Mouse (Mus musculus) forebrain, postnatal 0 days (tissue): ENCODE measurements around the gene Fermt2. TPM values are rescaled to one million over a fixed set of nuclear protein-coding genes. Genes with fewer than 3 reads are reported as not detected.

Experiments used
- ATAC-seq: fragments of 200-750 bp; cut with Nextera tagmentation; 2 replicates; pipeline ENCODE4 v1.8.0; 2017; ENCODE audit warnings: mild to moderate bottlenecking, moderate library complexity
- DNase-seq: peaks from one replicate; pipeline ENCODE4 v3.0.0-alpha.2; 2015
- H3K27ac ChIP-seq: fragments of 300-500 bp; sonication (generic); 2 replicates; pipeline ENCODE4 v1.5.1; 2014; ENCODE audit warnings: low read depth, mild to moderate bottlenecking, antibody characterized with exemption, low read length, moderate library complexity, mixed read lengths
- H3K27me3 ChIP-seq: fragments of 300-500 bp; sonication (generic); 2 replicates; pipeline ENCODE4 v1.6.1; 2014; ENCODE audit warnings: mild to moderate bottlenecking, low read length, mixed read lengths; ENCODE audit not compliant: insufficient read depth
- H3K36me3 ChIP-seq: fragments of 300-500 bp; sonication (generic); 2 replicates; pipeline ENCODE4 v1.6.1; 2014; ENCODE audit warnings: mild to moderate bottlenecking, moderate library complexity; ENCODE audit not compliant: insufficient read depth
- H3K4me1 ChIP-seq: fragments of 300-500 bp; sonication (generic); 2 replicates; pipeline ENCODE4 v1.6.1; 2014; ENCODE audit warnings: antibody characterized with exemption; ENCODE audit not compliant: insufficient read depth
- H3K4me2 ChIP-seq: fragments of 300-500 bp; sonication (generic); 2 replicates; pipeline ENCODE4 v1.6.1; 2014; ENCODE audit warnings: low read depth, mild to moderate bottlenecking, moderate library complexity
- H3K4me3 ChIP-seq: fragments of 300-500 bp; sonication (generic); 2 replicates; pipeline ENCODE4 v1.5.1; 2014; ENCODE audit warnings: low read depth, low read length, mixed read lengths
- H3K9ac ChIP-seq: fragments of 300-500 bp; sonication (generic); 2 replicates; pipeline ENCODE4 v1.6.1; 2014; ENCODE audit warnings: mild to moderate bottlenecking
- H3K9me3 ChIP-seq: fragments of 300-500 bp; sonication (generic); 2 replicates; pipeline ENCODE4 v1.6.1; 2016; ENCODE audit warnings: low read length
- CTCF ChIP-seq: sonication (generic); IDR thresholded peaks from 2 replicates; pipeline ENCODE4 v1.5.1; 2016; ENCODE audit warnings: antibody characterized with exemption, control low read depth, low read depth
- WGBS: fragments of 180-500 bp; shearing (Covaris S2); extraction: QIAGEN DNeasy Blood & Tissue Kit; methylation state at CpG from one replicate; pipeline ENCODE4 v1.1.7; 2014; 5-methylcytosine and 5-hydroxymethylcytosine counted together
- polyA plus RNA-seq: library from polyadenylated mRNA; unstranded; fragments of >200 nt; fragmentation: Nextera tagmentation; extraction: Ambion mirVana; gene quantifications from 2 replicates; pipeline ENCODE4 v1.2.1, GENCODE M21; 2015
- total RNA-seq: library from RNA; depleted of rRNA; stranded (reverse); fragments of >200 nt; gene quantifications from 2 replicates; pipeline ENCODE4 v1.2.3, GENCODE M21; 2014

The Fermt2 gene
- total and polyA plus RNA-seq, 2 experiments from 2014 or later: 29.5 to 61.5 TPM

GRCm38 (mm10) chr14:45464036-45465035 is 65.6 kb downstream of the Fermt2 start:
- H3K9me3 ChIP-seq: no peaks in the 10 kb centered on the region

GRCm38 (mm10) chr14:45463599-45463998 is 66.3 kb downstream of the Fermt2 start:
- Histone ChIP-seq H3K4me2 (no peak overlapping the region), H3K4me1 (no peaks in the 10 kb centered on the region), H3K27ac (0 out of 2 replicates have a peak overlapping the region, but pooled peaks have one; percentile 48), H3K9me3 (no peaks in the 10 kb centered on the region), H3K36me3 (peaks cover 58% of the 10 kb centered on the region), H3K27me3 (no peaks in the 10 kb centered on the region), H3K9ac (no peak overlapping the region), H3K4me3 (no peak overlapping the region)
- 29% methylated on average over 10 of the region's 10 CpGs for WGBS
- TF ChIP-seq CTCF: no peak
- ATAC-seq (no peak), DNase-seq (no peak)

More at GRCm38 (mm10) chr14:45464036-45465035, 65.6 kb downstream of the Fermt2 start:
- WGBS: 76% methylated on average over 19 of the region's 19 CpGs
- Histone ChIP-seq H3K27ac (no peak overlapping the region), H3K27me3 (no peaks in the 10 kb centered on the region), H3K36me3 (peaks cover 62% of the 10 kb centered on the region), H3K9ac (no peak overlapping the region), H3K4me2 (no peak overlapping the region), H3K4me1 (no peaks in the 10 kb centered on the region), H3K4me3 (no peak overlapping the region)
- no peak for DNase-seq
- TF ChIP-seq CTCF: no peak
- no peak for ATAC-seq

GRCm38 (mm10) chr14:45462875-45463475 is 66.9 kb downstream of the Fermt2 start:
- Histone ChIP-seq H3K4me3 (no peak overlapping the region), H3K36me3 (peaks cover 58% of the 10 kb centered on the region), H3K27me3 (no peaks in the 10 kb centered on the region), H3K9me3 (no peaks in the 10 kb centered on the region), H3K4me1 (no peaks in the 10 kb centered on the region), H3K9ac (peak overlapping the region; percentile 6; the same call in 1 of the 2 replicates), H3K4me2 (no peak overlapping the region), H3K27ac (peak overlapping the region; percentile 48)
- WGBS: 44% methylated on average over 10 of the region's 10 CpGs
- ATAC-seq: peak; percentile 47
- no peak for DNase-seq
- TF ChIP-seq CTCF: no peak

GRCm38 (mm10) chr14:45462374-45462773 is 67.5 kb downstream of the Fermt2 start:
- TF ChIP-seq CTCF: peak; percentile 37; the same call in 1 of the 2 replicates
- Histone ChIP-seq H3K4me1 (no peaks in the 10 kb centered on the region), H3K27me3 (no peaks in the 10 kb centered on the region), H3K4me2 (no peak overlapping the region), H3K27ac (peak overlapping the region; percentile 48), H3K36me3 (peaks cover 55% of the 10 kb centered on the region), H3K9me3 (no peaks in the 10 kb centered on the region), H3K9ac (0 out of 2 replicates have a peak overlapping the region, but pooled peaks have one; percentile 6), H3K4me3 (no peak overlapping the region)
- DNase-seq (peak; percentile 78), ATAC-seq (peak; percentile 91)
- WGBS: 15% methylated on average over 6 of the region's 6 CpGs

- no peak for TF ChIP-seq CTCF
- H3K9me3 ChIP-seq: no peaks in the 10 kb centered on the region
- no peak for DNase-seq
- no peak overlapping the region for H3K9ac ChIP-seq
- H3K4me3 ChIP-seq: no peak overlapping the region
- H3K36me3 ChIP-seq: peaks cover 51% of the 10 kb centered on the region
- peaks cover 2% of the 10 kb centered on the region; the same call in 1 of the 2 replicates for H3K4me1 ChIP-seq
- WGBS: 77% methylated on average over 6 of the region's 6 CpGs
- H3K27me3 ChIP-seq: no peaks in the 10 kb centered on the region
- no peak overlapping the region for H3K27ac ChIP-seq
- no peak overlapping the region for H3K4me2 ChIP-seq
- ATAC-seq: no peak
Observed at GRCm38 (mm10) chr14:45461945-45462344, 68.0 kb downstream of the Fermt2 start.

GRCm38 (mm10) chr14:45460491-45460890 is 69.4 kb downstream of the Fermt2 start:
- H3K4me2 ChIP-seq: no peak overlapping the region
- H3K4me1 ChIP-seq: peaks cover 3% of the 10 kb centered on the region; the same call in 1 of the 2 replicates
- H3K27ac ChIP-seq: no peak overlapping the region
- no peak for ATAC-seq
- no peaks in the 10 kb centered on the region for H3K9me3 ChIP-seq
- peaks cover 38% of the 10 kb centered on the region for H3K36me3 ChIP-seq
- 97% methylated on average over 10 of the region's 10 CpGs for WGBS
- no peak overlapping the region for H3K9ac ChIP-seq
- TF ChIP-seq CTCF: no peak
- no peak for DNase-seq
- no peak overlapping the region for H3K4me3 ChIP-seq
- H3K27me3 ChIP-seq: no peaks in the 10 kb centered on the region
